Mouse (Mus musculus) large intestine, adult 2 months (tissue): ENCODE data around the gene Rgma. TPM values are rescaled to one million over a fixed set of nuclear protein-coding genes. Genes with fewer than 3 reads are reported as not detected.

Source experiments
- DNase-seq: peaks from one replicate; pipeline ENCODE4 v3.0.0-alpha.2; 2012; ENCODE audit warnings: low read depth, low spot score
- WGBS: fragments of 180-500 bp; shearing (Covaris S2); methylation state at CpG from one replicate; pipeline ENCODE4 v1.1.7; 2018; 5-methylcytosine and 5-hydroxymethylcytosine counted together
- polyA plus RNA-seq: library from polyadenylated mRNA; depleted of rRNA; stranded (reverse); fragments of >200 nt; gene quantifications from 2 replicates; pipeline ENCODE4 v1.2.3, GENCODE M21; 2012; rRNA removed

Rgma gene
- polyA plus RNA-seq, 1 experiment, result 11.3 TPM

DNA sequence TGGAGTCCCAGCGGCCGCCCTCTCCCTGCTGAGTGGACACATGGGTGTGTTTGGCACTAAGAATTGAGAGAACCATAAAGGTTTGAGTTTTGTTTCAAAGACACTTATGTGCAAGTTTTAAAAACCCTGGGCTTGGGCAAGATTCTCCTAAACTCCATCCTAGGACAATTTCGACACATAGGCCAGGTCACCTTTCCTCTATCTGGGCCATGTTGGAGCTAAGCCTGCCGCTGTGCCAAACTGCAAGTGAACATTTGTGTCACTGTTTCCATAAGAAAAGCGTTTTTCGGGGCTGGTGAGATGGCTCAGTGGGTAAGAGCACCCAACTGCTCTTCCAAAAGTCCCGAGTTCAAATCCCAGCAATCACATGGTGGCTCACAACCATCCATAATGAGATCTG lies 50.1 kb downstream of the Rgma start:
- WGBS, result 90% methylated on average over 7 of the region's 7 CpGs
- no peak for DNase-seq

GRCm38 (mm10) chr7:73426235-73426634 lies 50.9 kb downstream of the Rgma start:
- DNase-seq, result no peak
- WGBS, result 59% methylated on average over 3 of the region's 3 CpGs

DNA sequence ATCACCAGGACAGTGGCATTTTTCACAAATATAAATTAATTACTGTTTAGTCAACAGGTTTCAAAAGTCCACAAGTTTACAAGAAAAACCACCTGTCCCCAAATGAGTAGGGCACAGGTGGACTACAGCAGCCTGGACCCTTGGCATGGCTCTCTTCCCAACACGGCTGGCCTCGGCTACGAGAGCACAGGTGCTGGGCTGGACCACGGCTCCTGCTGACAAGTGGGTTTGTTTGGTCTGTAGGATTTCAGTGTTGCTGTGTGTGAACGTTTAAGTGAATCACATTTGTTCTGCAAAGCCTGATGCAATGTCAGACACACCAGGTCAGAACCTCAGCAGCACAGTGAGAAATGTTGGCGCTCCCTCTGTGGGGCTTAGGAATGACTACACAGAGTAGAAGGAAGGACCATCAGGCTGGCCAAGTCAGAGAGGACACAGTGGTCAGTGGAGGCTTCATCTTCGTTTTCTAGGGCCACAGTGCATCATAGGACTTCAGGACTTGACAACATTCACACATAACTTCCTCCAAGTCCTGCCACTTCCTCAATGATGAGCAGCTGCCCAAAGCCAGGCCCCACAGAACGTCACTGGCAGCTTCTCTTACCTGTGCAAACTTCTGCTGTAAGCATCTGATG lies 51.6 kb downstream of the Rgma start:
- no peak for DNase-seq
- 64% methylated on average over 8 of the region's 8 CpGs for WGBS

DNA sequence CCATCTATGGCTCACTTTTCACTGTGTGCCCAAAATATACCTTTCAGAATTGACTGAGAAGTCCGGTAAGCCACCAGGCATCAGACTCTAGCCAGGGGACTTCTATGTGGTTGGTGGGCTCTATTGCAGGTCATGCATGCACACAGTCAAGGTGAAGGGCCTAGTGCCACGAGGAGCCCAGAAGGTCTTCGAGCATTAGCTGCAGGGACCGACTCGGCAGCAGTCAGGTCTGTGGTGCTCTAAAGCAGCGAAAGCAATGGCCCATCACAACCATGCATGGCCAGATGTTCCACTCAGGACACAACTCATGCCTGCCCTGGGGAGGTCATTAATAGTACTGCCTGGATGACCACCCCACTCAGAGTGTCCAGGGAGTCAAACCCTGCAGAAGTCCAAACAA lies 52.5 kb downstream of the Rgma start:
- WGBS, result 95% methylated on average over 6 of the region's 6 CpGs
- no peak for DNase-seq

- WGBS, result 85% methylated on average over 3 of the region's 3 CpGs
These were observed 53.2 kb downstream of the Rgma start for GRCm38 (mm10) chr7:73428525-73428924.

DNA sequence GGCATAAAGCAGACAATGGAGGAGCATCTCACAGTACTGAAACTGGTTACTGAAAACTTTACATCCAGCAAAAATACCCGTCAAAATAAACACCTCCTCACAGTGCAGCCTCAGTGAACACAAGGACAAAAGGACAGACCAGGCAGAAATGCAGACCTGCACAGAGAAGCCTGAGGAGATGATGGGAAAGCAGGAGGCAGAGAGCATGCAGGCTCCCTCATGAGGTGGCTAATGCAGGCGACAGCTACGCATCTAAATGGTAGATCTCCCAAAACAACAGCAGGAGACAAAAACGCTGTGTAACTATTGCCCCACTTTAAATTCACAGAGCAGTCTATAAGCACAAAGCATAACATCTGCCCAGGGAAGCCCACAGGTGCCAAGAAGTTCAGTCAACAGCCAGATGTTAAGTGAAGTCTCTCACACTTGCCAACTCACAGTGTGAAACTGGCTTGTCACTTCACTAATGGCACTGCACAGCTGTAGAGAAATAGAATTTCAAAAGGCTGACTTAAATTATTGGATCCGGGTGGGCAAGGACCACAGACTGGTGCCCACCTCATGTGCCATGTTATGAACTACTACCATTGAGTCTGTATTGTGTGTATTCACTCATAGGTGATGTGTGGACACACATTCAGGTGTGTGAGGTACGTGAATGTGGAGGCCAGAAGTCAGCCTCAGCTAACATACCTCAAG lies 58.5 kb downstream of the Rgma start:
- 84% methylated on average over 6 of the region's 6 CpGs for WGBS

More at GRCm38 (mm10) chr7:73428525-73428924, 53.2 kb downstream of the Rgma start:
- no peak for DNase-seq

DNA sequence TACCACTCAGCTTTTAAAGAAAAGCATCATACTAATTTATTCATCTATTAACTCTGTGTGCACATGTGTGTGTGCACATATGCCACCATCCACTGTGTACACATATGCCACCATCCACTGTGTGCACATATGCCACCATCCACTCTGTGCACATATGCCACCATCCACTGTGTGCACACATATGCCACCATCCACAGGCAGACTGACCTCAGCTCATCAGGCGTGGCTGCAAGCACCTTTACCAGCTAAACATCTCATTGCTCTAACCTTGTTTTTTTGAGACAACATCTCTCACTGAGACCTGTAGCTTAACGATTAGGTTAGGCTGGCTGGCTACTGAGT lies 59.0 kb downstream of the Rgma start:
- 84% methylated on average over 2 of the region's 2 CpGs for WGBS
- DNase-seq, result no peak

More for the DNA sequence above, 58.5 kb downstream of the Rgma start:
- no peak for DNase-seq

GRCm38 (mm10) chr7:73435685-73436084 lies 60.4 kb downstream of the Rgma start:
- WGBS, result 73% methylated on average over 12 of the region's 12 CpGs
- DNase-seq, result no peak

DNA sequence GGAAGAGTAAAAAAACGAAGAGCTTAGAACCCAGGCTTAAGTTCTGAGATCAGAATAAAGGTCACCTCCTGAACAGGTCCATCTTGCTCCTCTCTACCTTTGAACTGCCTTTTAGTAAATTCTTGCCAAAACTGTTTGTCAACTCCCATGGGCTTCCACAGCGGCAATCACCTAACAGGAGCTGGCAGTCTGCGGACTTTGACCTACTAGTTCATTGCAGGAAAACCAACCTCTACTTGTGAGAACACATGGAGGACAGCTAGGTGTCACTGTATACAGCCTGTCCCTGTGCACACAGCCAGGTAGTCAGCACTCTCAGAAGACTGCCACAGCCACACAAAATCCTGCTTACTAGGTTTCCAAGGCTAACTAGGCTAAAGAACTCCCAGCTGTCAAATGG lies 66.5 kb downstream of the Rgma start:
- 71% methylated on average over 3 of the region's 3 CpGs for WGBS
- no peak for DNase-seq

DNA sequence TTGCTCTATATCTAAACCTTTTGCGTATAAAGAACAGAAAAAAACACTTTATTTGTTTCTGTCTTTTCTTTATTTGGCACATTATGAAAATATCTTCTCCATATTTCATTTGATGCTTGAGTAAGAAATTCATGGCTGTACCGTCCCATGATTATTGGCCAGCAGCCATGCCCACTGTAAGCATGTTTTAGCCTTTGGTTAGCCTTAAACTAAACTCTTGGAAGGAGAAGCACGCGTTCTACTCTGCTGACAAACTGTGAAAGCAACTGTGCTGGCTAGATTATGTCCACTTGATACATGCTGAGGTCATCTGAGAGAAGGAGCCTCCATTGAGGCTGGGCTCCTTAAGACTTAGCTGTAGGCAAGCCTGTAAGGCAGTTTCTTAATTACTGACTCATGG lies 66.9 kb downstream of the Rgma start:
- no peak for DNase-seq
- WGBS, result 83% methylated on average over 4 of the region's 4 CpGs

- DNase-seq, result no peak
- 91% methylated on average over 4 of the region's 4 CpGs for WGBS
These were observed 76.3 kb downstream of the Rgma start for GRCm38 (mm10) chr7:73451594-73451993.

GRCm38 (mm10) chr7:73452187-73452808 lies 77.0 kb downstream of the Rgma start:
- DNase-seq, result no peak
- 90% methylated on average over 3 of the region's 3 CpGs for WGBS

GRCm38 (mm10) chr7:73454113-73454512 lies 78.8 kb downstream of the Rgma start:
- 93% methylated on average over 12 of the region's 12 CpGs for WGBS
- DNase-seq, result no peak

GRCm38 (mm10) chr7:73463546-73463945 lies 88.2 kb downstream of the Rgma start:
- 95% methylated on average over 2 of the region's 2 CpGs for WGBS
- no peak for DNase-seq

DNA sequence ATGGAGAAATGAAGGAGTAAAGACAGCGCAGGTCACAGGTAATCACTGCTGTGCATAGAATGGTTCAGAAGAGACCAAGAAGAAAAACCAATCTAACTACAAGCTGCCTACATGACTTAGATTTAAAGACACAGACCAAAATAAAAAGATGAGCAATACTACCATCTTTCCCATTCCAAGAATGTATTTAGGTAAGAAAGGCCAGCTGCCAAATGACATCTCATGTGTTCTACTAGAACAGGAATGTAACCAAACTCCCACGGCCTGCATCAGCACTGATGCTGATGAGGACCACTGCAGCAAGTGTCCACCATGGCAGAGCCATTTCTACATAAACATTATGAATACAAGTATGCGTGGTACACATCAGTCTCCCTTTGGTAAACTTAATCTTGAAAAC lies 92.4 kb downstream of the Rgma start:
- 86% methylated on average over 3 of the region's 3 CpGs for WGBS
- DNase-seq, result no peak

Other genes starting within 250 kb of the Rgma start
- 14.6 and 26.8 TPM in 2 replicates for gene Chd2, start 166.3 kb downstream of the Rgma start, polyA plus RNA-seq